Mouse (Mus musculus) retina, postnatal 1 day (tissue): Measurements from ENCODE around the gene Rhox3c.
"Not testable (repeated sequence)": the region's sequence is repeated elsewhere in the genome, so short reads cannot be mapped to it uniquely, and the experiment has no call there.

Experiments
- DNase-seq: peaks from one replicate; pipeline ENCODE4 v3.0.0-alpha.2; 2012

Rhox3c gene

DNA sequence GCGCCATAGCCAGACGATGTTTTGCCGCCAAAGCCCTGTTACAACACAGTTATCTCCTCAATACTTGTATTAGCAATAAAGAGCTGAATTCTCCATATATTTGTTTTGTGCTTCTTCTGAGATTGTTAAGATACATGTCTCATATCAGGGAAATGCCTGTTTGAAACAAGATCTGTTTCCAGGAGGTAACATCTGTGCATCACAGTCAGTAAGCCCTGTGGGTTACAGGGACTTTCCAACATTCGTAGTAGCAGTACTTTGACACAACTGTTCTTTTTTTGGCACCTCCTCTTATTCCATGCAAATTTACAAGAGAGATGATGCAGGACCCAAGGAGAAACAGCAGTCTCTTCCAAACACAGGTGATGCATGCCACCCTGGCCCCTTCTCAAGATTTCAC is at the start of gene Rhox3c:
TSS of gene Rhox3c (plus strand) at position 301 of the 400 bp plus-strand sequence.
- not testable (repeated sequence) for DNase-seq

DNA sequence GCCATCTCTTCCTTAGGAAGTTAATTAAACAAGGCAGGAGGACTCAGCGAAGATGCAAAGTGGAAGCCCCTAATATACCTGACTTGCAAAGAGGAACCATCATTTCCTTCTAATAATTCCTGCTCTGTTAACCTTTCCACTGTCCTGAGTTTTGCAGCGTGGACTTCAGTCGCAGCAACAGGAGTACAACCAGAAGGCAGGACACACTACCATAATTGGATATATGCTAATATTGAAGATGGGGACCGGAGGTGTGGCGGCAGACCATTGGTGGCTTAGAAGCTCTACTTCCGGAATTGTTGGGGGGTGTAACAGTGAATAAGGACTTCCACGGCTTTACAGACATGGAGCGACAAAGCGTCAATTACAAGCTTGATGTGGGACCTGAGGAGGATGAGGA is 46.6 kb upstream of the Rhox3c start, which contains the start of gene Rhox2b:
TSS of gene Rhox2b (plus strand) at position 301 of the 400 bp plus-strand sequence.
- not testable (repeated sequence) for DNase-seq

DNA sequence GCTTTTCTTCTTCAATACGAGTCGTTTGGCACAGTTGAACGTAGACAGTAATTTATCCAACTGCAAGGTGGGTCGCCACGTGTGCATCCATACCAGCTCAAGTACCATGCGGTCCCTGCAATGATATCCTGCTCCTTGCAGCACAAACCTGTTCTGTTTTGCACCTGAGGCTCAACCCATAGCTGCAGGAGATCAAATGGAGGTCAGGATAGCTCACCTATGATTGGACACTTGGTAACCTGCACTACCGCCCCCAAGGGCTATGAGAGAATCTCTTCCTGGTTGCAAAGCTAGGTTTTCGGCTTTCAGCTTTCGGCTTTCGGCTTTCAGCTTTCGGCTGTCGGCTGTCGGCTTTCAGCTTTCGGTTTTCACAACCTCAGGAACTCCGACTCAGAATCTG is 26.2 kb upstream of the Rhox3c start, which contains the start of gene Rhox4b:
TSS of gene Rhox4b (plus strand) at position 301 of the 400 bp plus-strand sequence.
- not testable (repeated sequence) for DNase-seq

DNA sequence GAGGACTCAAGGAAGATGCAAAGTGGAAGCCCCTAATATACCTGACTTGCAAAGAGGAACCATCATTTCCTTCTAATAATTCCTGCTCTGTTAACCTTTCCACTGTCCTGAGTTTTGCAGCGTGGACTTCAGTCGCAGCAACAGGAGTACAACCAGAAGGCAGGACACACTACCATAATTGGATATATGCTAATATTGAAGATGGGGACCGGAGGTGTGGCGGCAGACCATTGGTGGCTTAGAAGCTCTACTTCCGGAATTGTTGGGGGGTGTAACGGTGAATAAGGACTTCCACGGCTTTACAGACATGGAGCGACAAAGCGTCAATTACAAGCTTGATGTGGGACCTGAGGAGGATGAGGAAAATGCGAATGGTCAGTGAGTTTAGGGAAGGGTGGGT is 5.0 kb upstream of the Rhox3c start, which contains the start of gene Rhox2c:
TSS of gene Rhox2c (plus strand) at position 301 of the 400 bp plus-strand sequence.
- not testable (repeated sequence) for DNase-seq

DNA sequence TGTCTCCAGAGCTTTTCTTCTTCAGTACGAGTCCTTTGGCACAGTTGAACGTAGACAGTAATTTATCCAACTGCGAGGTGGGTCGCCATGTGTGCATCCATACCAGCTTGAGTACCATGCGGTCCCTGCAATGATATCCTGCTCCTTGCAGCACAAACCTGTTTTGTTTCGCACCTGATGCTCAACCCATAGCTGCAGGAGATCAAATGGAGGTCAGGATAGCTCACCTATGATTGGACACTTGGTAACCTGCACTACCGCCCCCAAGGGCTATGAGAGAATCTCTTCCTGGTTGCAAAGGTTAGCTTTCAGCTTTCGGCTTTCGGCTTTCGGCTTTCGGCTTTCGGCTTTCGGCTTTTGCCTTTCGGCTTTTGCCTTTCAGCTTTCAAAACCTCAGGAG is 21.7 kb downstream of the Rhox3c start, which contains the start of gene Rhox4c:
TSS of gene Rhox4c (plus strand) at position 301 of the 400 bp plus-strand sequence.
- not testable (repeated sequence) for DNase-seq

DNA sequence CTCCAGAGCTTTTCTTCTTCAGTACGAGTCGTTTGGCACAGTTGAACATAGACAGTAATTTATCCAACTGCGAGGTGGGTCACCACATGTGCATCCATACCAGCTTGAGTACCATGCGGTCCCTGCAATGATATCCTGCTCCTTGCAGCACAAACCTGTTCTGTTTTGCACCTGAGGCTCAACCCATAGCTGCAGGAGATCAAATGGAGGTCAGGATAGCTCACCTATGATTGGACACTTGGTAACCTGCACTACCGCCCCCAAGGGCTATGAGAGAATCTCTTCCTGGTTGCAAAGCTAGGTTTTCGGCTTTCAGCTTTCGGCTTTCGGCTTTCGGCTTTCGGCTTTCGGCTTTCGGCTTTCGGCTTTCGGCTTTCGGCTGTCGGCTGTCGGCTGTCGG is 55.7 kb downstream of the Rhox3c start, which contains the start of gene Rhox4d:
TSS of gene Rhox4d (plus strand) at position 301 of the 400 bp plus-strand sequence.
- DNase-seq, result not testable (repeated sequence)
